Mouse (Mus musculus): ENCODE results near the gene Acot3. TPM values are rescaled to one million over a fixed set of nuclear protein-coding genes. Genes with fewer than 3 reads are reported as not detected.
"Not testable (repeated sequence)": the region's sequence is repeated elsewhere in the genome, so short reads cannot be mapped to it uniquely, and the experiment has no call there.

Gene Acot3
- total RNA-seq, 2 experiments from 2014 or later, result 3.2 to 3.6 TPM

- intact Hi-C loops (cut with DNase I), result not testable (repeated sequence)
These were observed 13.7 kb upstream of the Acot3 start, which contains the start of gene Acot4 for GRCm38 (mm10) chr12:84038241-84038640. TSS of gene Acot4 (plus strand) at chr12:84038379.

GRCm38 (mm10) chr12:84038691-84039111 is 13.2 kb upstream of the Acot3 start, which contains the start of gene Gm49366:
TSS of gene Gm49366 (plus strand) at chr12:84038935.
- intact Hi-C loops (cut with DNase I), result not testable (repeated sequence)
- DNase-seq (ENCODE audit: low spot score in 2 of 2), result peak; percentile 46 to 55

More at GRCm38 (mm10) chr12:84038241-84038640, 13.7 kb upstream of the Acot3 start, which contains the start of gene Acot4:
- peak; percentile 10 to 15 for DNase-seq (ENCODE audit: low spot score in 2 of 2)

- DNase-seq (ENCODE audit: low spot score in 2 of 2), result no peak
- intact Hi-C loops (cut with DNase I), result no loop called here
These were observed 9.7 kb upstream of the Acot3 start for GRCm38 (mm10) chr12:84042248-84042647.

GRCm38 (mm10) chr12:84044045-84044444 is 7.9 kb upstream of the Acot3 start:
- intact Hi-C loops (cut with DNase I), result no loop called here
- no peak for DNase-seq (ENCODE audit: low spot score in 2 of 2)

GRCm38 (mm10) chr12:84046906-84047305 is 5.0 kb upstream of the Acot3 start:
- no peak for DNase-seq (ENCODE audit: low spot score in 2 of 2)
- intact Hi-C loops (cut with DNase I), result no loop called here

GRCm38 (mm10) chr12:84050744-84051143 is 1.2 kb upstream of the Acot3 start:
- intact Hi-C loops (cut with DNase I), result loop anchor here (2.0 kb wide), 1 partner anchor 18 kb away; no protein-coding TSS in a partner anchor
- DNase-seq (ENCODE audit: low spot score in 2 of 2), result not testable (repeated sequence)

GRCm38 (mm10) chr12:84052609-84053008 is 665 bp downstream of the Acot3 start:
- intact Hi-C loops (cut with DNase I), result no loop called here
- DNase-seq (ENCODE audit: low spot score in 2 of 2), result no peak

- intact Hi-C loops (cut with DNase I), result no loop called here
- peak in 1 of 2 experiments; percentile 29 for DNase-seq (ENCODE audit: low spot score in 2 of 2)
These were observed 1.2 kb downstream of the Acot3 start for GRCm38 (mm10) chr12:84053173-84053572.

GRCm38 (mm10) chr12:84053679-84054391 is 1.9 kb downstream of the Acot3 start:
- intact Hi-C loops (cut with DNase I), result no loop called here
- DNase-seq (ENCODE audit: low spot score in 2 of 2), result peak in 1 of 2 experiments; percentile 33

- no peak for DNase-seq (ENCODE audit: low spot score in 2 of 2)
- intact Hi-C loops (cut with DNase I), result loop anchor here (2.0 kb wide), 1 partner anchor 88 kb away; no protein-coding TSS in a partner anchor
These were observed 9.0 kb downstream of the Acot3 start for GRCm38 (mm10) chr12:84060946-84061345.

- DNase-seq (ENCODE audit: low spot score in 2 of 2), result no peak
- intact Hi-C loops (cut with DNase I), result no loop called here
These were observed 10.4 kb downstream of the Acot3 start for GRCm38 (mm10) chr12:84062336-84062735.

GRCm38 (mm10) chr12:84063228-84063627 is 11.3 kb downstream of the Acot3 start:
- DNase-seq (ENCODE audit: low spot score in 2 of 2), result no peak
- intact Hi-C loops (cut with DNase I), result no loop called here

- intact Hi-C loops (cut with DNase I), result no loop called here
- no peak for DNase-seq (ENCODE audit: low spot score in 2 of 2)
These were observed 11.9 kb downstream of the Acot3 start for GRCm38 (mm10) chr12:84063833-84064232.

- intact Hi-C loops (cut with DNase I), result no loop called here
- no peak for DNase-seq (ENCODE audit: low spot score in 2 of 2)
These were observed 12.7 kb downstream of the Acot3 start for GRCm38 (mm10) chr12:84064621-84065020.

- DNase-seq (ENCODE audit: low spot score in 2 of 2), result no peak
- intact Hi-C loops (cut with DNase I), result no loop called here
These were observed 15.8 kb downstream of the Acot3 start for GRCm38 (mm10) chr12:84067752-84068151.

GRCm38 (mm10) chr12:84068296-84068695 is 16.4 kb downstream of the Acot3 start:
- no peak for DNase-seq (ENCODE audit: low spot score in 2 of 2)
- intact Hi-C loops (cut with DNase I), result no loop called here

GRCm38 (mm10) chr12:84068986-84069385 is 17.0 kb downstream of the Acot3 start, which contains the start of gene Acot5:
TSS of gene Acot5 (plus strand) at chr12:84069325.
- DNase-seq (ENCODE audit: low spot score in 2 of 2), result no peak
- intact Hi-C loops (cut with DNase I), result no loop called here

- intact Hi-C loops (cut with DNase I), result not testable (repeated sequence)
- DNase-seq (ENCODE audit: low spot score in 2 of 2), result peak; percentile 43 to 56
These were observed 17.6 kb downstream of the Acot3 start for GRCm38 (mm10) chr12:84069582-84069981.

GRCm38 (mm10) chr12:84071696-84072095 is 19.8 kb downstream of the Acot3 start:
- peak; percentile 16 to 27 for DNase-seq (ENCODE audit: low spot score in 2 of 2)
- intact Hi-C loops (cut with DNase I), result loop anchor here (10.0 kb wide), 1 partner anchor 163 kb away; no protein-coding TSS in a partner anchor

- intact Hi-C loops (cut with DNase I), result loop anchor here (10.0 kb wide), 1 partner anchor 157 kb away; no protein-coding TSS in a partner anchor
- DNase-seq (ENCODE audit: low spot score in 2 of 2), result no peak
These were observed 25.5 kb downstream of the Acot3 start for GRCm38 (mm10) chr12:84077371-84077990.

Measured in left cerebral cortex, postnatal 36 days (tissue).